Mouse (Mus musculus) neutrophil, adult 65 days (primary cell): ENCODE results near the gene Psma1. TPM values are rescaled to one million over a fixed set of nuclear protein-coding genes. Genes with fewer than 3 reads are reported as not detected.

ENCODE experiments used
- total RNA-seq: library from RNA; stranded (reverse); gene quantifications from 2 replicates; pipeline ENCODE4 v1.2.4, GENCODE M21; 2023

Psma1 gene
- 94.7 and 103 TPM in 2 replicates for total RNA-seq

DNA sequence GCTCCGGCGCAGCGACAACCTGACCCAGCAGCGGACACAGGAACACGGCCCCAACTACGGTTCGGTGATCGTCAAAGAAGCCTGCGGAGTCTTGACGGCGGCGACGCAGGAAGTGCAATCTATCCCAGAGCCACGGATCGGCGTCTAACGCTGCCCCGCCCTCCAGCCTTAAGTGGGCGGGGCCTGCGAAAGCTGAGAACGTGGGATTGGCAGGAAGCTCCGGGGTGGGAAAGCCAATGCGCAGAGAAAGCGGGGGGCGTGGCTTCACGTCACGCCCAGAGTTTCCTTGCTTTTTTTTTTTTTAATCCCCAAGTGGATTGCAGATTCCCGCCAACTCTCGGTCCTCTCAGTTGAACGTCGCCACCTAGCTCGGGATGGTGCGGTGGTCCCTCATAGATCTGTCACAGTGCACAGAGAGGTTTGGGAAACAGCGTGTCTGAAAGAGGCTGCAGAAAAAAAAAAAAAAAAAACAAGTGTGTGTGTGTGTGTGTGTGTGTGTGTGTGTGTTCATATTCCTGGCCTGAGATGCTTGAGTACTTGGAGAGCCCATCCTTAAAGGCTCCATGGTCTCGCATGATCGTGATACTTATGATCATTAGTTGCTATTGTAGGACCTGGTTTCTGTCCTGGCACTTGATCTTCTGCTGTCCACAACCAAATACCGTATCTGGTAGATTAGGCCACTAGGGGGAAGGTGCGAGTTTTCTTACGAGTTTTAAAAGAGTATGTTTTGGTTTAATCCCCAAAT is at the start of gene Psma1:
Gene Psma1, minus strand, starts transcription at position 114 of the 748 bp plus-strand sequence.

DNA sequence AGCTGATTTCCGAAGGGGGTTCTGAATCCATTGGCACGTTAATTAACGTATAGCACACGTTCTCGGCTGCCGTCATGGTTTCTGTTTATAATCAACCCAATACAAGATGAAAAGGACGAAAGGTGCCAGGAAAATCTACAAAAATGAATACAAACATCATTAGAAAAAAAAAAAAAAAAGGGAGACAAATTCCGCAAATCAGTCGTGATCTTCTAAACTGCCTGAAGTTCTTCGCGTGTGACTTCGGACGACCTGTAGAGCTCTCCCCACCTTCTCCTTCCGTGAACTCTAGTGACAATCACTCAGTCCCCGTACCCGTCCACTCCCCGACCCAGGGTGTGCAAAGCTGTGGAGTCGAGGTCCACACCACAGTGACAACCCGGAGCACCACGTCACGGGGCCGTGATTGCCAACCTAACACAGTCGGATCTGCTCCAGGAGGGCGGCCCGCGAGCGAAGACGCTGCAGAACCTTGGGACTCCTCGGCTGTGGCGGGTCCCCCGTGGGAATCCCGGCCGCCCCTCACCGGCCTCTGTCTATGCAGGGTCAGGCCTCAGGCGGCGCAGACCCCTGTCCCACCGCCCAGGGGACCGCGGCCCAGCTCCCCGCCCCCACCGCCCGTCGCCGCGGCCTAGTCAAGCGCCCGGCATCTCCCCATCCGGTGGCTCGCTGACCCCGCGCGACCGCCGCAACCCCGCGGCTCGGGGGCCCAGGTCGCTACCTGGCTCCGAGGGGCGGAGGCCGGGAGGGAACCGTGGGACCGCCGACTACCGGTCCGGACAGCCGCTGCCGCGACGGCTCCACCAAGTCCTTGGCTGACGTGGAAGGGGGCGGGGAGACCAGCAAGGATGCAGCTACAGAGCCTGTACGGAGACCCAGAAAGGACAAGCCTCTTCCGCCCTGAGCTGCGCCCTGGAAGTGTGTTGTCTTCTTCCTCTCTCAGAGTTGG is 21.8 kb downstream of the Psma1 start, which contains the start of gene Copb1:
Gene Copb1, minus strand, starts transcription at position 827 of the 949 bp plus-strand sequence.

Other genes starting within 250 kb of the Psma1 start
- gene Rras2, start 158.3 kb downstream of the Psma1 start, total RNA-seq: 1.2 and 1.4 TPM in 2 replicates
- 64.7 and 69.2 TPM in 2 replicates for gene Copb1, start 21.4 kb downstream of the Psma1 start, total RNA-seq
- gene Pde3b, start 139.2 kb upstream of the Psma1 start, total RNA-seq: 3.8 and 8.0 TPM in 2 replicates